Mouse (Mus musculus) limb, embryonic 10.5 days (tissue): ENCODE measurements at regions not wholly inside any gene's neighbourhood (a gene's known extent, or its start where the extent isn't known, plus 50 kb on each side); places are given as distances from the start of the nearest gene placed in this dataset.
A peak's percentile ranks its signal among the peaks of the same experiment; 100 is the strongest.

ENCODE experiments used
- DNase-seq: peaks from one replicate; pipeline ENCODE4 v3.0.0-alpha.2; 2017; ENCODE audit warnings: low spot score
- H3K27ac ChIP-seq: fragments of 300-500 bp; sonication (generic); 2 replicates; pipeline ENCODE4 v1.5.1; 2016; ENCODE audit warnings: mild to moderate bottlenecking
- H3K27me3 ChIP-seq: fragments of 300-500 bp; sonication (generic); 2 replicates; pipeline ENCODE4 v1.6.1; 2016; ENCODE audit warnings: low read depth, mild to moderate bottlenecking; ENCODE audit not compliant: poor library complexity, severe bottlenecking
- H3K36me3 ChIP-seq: fragments of 300-500 bp; sonication (generic); 2 replicates; pipeline ENCODE4 v1.6.1; 2016; ENCODE audit warnings: mild to moderate bottlenecking, moderate library complexity
- H3K4me1 ChIP-seq: fragments of 300-500 bp; sonication (generic); 2 replicates; pipeline ENCODE4 v1.6.1; 2016
- H3K4me3 ChIP-seq: fragments of 300-500 bp; sonication (generic); 2 replicates; pipeline ENCODE4 v1.5.1; 2016; ENCODE audit warnings: mild to moderate bottlenecking, moderate library complexity
- H3K9me3 ChIP-seq: fragments of 300-500 bp; sonication (generic); replicated peaks from 2 replicates; pipeline ENCODE4 v1.6.1; 2016; ENCODE audit warnings: mild to moderate bottlenecking
- WGBS: fragments of 180-500 bp; shearing (Covaris S2); methylation state at CpG from one replicate; pipeline ENCODE4 v1.1.7; 2016; 5-methylcytosine and 5-hydroxymethylcytosine counted together

GRCm38 (mm10) chr15:7522902-7523786 lies 124.9 kb upstream of the Egflam start:
- 63% methylated on average over 14 of the region's 14 CpGs for WGBS

GRCm38 (mm10) chr15:7530959-7531588 lies 132.9 kb upstream of the Egflam start:
- peak; percentile 39 for DNase-seq
- Histone ChIP-seq H3K9me3 (no peaks in the 10 kb centered on the region), H3K4me1 (peaks cover 32% of the 10 kb centered on the region), H3K27me3 (no peaks in the 10 kb centered on the region), H3K27ac (no peak overlapping the region), H3K36me3 (no peaks in the 10 kb centered on the region), H3K4me3 (no peak overlapping the region)
- WGBS = 12% methylated on average over 5 of the region's 5 CpGs

More at GRCm38 (mm10) chr15:7522902-7523786, 124.9 kb upstream of the Egflam start:
- H3K4me1 ChIP-seq = peaks cover 10% of the 10 kb centered on the region
- DNase-seq = no peak
- no peak overlapping the region for H3K4me3 ChIP-seq
- no peak overlapping the region for H3K27ac ChIP-seq
- no peaks in the 10 kb centered on the region for H3K9me3 ChIP-seq
- H3K27me3 ChIP-seq = no peaks in the 10 kb centered on the region
- H3K36me3 ChIP-seq = no peaks in the 10 kb centered on the region

- Histone ChIP-seq H3K9me3 (no peaks in the 10 kb centered on the region), H3K27ac (no peak overlapping the region), H3K27me3 (no peaks in the 10 kb centered on the region), H3K4me3 (no peak overlapping the region), H3K36me3 (no peaks in the 10 kb centered on the region), H3K4me1 (peaks cover 10% of the 10 kb centered on the region)
- no peak for DNase-seq
- WGBS = 64% methylated on average over 4 of the region's 4 CpGs
Measured at GRCm38 (mm10) chr15:7537858-7538257, 139.7 kb upstream of the Egflam start.

- Histone ChIP-seq H3K27me3 (no peaks in the 10 kb centered on the region), H3K4me3 (no peak overlapping the region), H3K4me1 (no peaks in the 10 kb centered on the region), H3K27ac (no peak overlapping the region), H3K9me3 (no peaks in the 10 kb centered on the region), H3K36me3 (no peaks in the 10 kb centered on the region)
- WGBS = 85% methylated on average over 2 of the region's 2 CpGs
- DNase-seq = no peak
Measured at GRCm38 (mm10) chr15:7553190-7553895, 155.1 kb upstream of the Egflam start.

- H3K36me3 ChIP-seq = no peaks in the 10 kb centered on the region
- H3K4me3 ChIP-seq = no peak overlapping the region
- WGBS = 90% methylated on average over 3 of the region's 3 CpGs
- no peaks in the 10 kb centered on the region for H3K27me3 ChIP-seq
- no peak overlapping the region for H3K27ac ChIP-seq
- H3K9me3 ChIP-seq = no peaks in the 10 kb centered on the region
- DNase-seq = no peak
- H3K4me1 ChIP-seq = no peaks in the 10 kb centered on the region
Measured at GRCm38 (mm10) chr15:7554433-7554832, 156.2 kb upstream of the Egflam start.

GRCm38 (mm10) chr15:7563279-7563678 lies 165.1 kb upstream of the Egflam start:
- Histone ChIP-seq H3K27me3 (no peaks in the 10 kb centered on the region), H3K27ac (no peak overlapping the region), H3K36me3 (no peaks in the 10 kb centered on the region), H3K9me3 (no peaks in the 10 kb centered on the region), H3K4me1 (no peaks in the 10 kb centered on the region), H3K4me3 (no peak overlapping the region)
- no peak for DNase-seq
- WGBS = 92% methylated on average over 4 of the region's 4 CpGs

GRCm38 (mm10) chr15:7563726-7564125 lies 165.5 kb upstream of the Egflam start:
- Histone ChIP-seq H3K27me3 (no peaks in the 10 kb centered on the region), H3K9me3 (no peaks in the 10 kb centered on the region), H3K27ac (no peak overlapping the region), H3K4me3 (no peak overlapping the region), H3K4me1 (no peaks in the 10 kb centered on the region), H3K36me3 (no peaks in the 10 kb centered on the region)
- WGBS = 95% methylated on average over 9 of the region's 9 CpGs
- DNase-seq = no peak

- H3K27ac ChIP-seq = no peak overlapping the region
- no peak overlapping the region for H3K4me3 ChIP-seq
- no peaks in the 10 kb centered on the region for H3K36me3 ChIP-seq
- DNase-seq = no peak
- no peaks in the 10 kb centered on the region for H3K9me3 ChIP-seq
- no peaks in the 10 kb centered on the region for H3K27me3 ChIP-seq
- no peaks in the 10 kb centered on the region for H3K4me1 ChIP-seq
- WGBS = 96% methylated on average over 1 of the region's 1 CpGs
Measured at GRCm38 (mm10) chr15:7572221-7572620, 174.0 kb upstream of the Egflam start.

- H3K27ac ChIP-seq = no peak overlapping the region
- H3K4me3 ChIP-seq = no peak overlapping the region
- no peaks in the 10 kb centered on the region for H3K36me3 ChIP-seq
- peaks cover 6% of the 10 kb centered on the region for H3K4me1 ChIP-seq
- DNase-seq = no peak
- H3K9me3 ChIP-seq = no peaks in the 10 kb centered on the region
- WGBS = 95% methylated on average over 3 of the region's 3 CpGs
- H3K27me3 ChIP-seq = no peaks in the 10 kb centered on the region
Measured at GRCm38 (mm10) chr15:7574264-7574663, 176.1 kb upstream of the Egflam start.

- Histone ChIP-seq H3K4me3 (no peak overlapping the region), H3K36me3 (no peaks in the 10 kb centered on the region), H3K4me1 (peaks cover 6% of the 10 kb centered on the region), H3K27me3 (no peaks in the 10 kb centered on the region), H3K9me3 (no peaks in the 10 kb centered on the region), H3K27ac (no peak overlapping the region)
- WGBS = 76% methylated on average over 2 of the region's 2 CpGs
- DNase-seq = no peak
Measured at GRCm38 (mm10) chr15:7574811-7575210, 176.6 kb upstream of the Egflam start.

GRCm38 (mm10) chr15:7578439-7578838 lies 180.2 kb upstream of the Egflam start:
- Histone ChIP-seq H3K27me3 (no peaks in the 10 kb centered on the region), H3K27ac (no peak overlapping the region), H3K36me3 (no peaks in the 10 kb centered on the region), H3K4me1 (peaks cover 6% of the 10 kb centered on the region), H3K9me3 (no peaks in the 10 kb centered on the region), H3K4me3 (no peak overlapping the region)
- 9% methylated on average over 3 of the region's 3 CpGs for WGBS
- no peak for DNase-seq

- no peak for DNase-seq
- Histone ChIP-seq H3K27me3 (no peaks in the 10 kb centered on the region), H3K27ac (no peak overlapping the region), H3K36me3 (no peaks in the 10 kb centered on the region), H3K4me3 (no peak overlapping the region), H3K9me3 (no peaks in the 10 kb centered on the region), H3K4me1 (no peaks in the 10 kb centered on the region)
- WGBS = 90% methylated on average over 3 of the region's 3 CpGs
Measured at GRCm38 (mm10) chr15:7587210-7587609, 189.0 kb upstream of the Egflam start.

- H3K4me1 ChIP-seq = no peaks in the 10 kb centered on the region
- no peak overlapping the region for H3K4me3 ChIP-seq
- no peaks in the 10 kb centered on the region for H3K9me3 ChIP-seq
- no peak for DNase-seq
- no peak overlapping the region for H3K27ac ChIP-seq
- no peaks in the 10 kb centered on the region for H3K36me3 ChIP-seq
- H3K27me3 ChIP-seq = no peaks in the 10 kb centered on the region
Measured at GRCm38 (mm10) chr15:7591486-7591885, 193.3 kb upstream of the Egflam start.
